Mouse (Mus musculus) intestine, embryonic 16.5 days (tissue): ENCODE measurements around the gene Jmjd4. TPM values are rescaled to one million over a fixed set of nuclear protein-coding genes. Genes with fewer than 3 reads are reported as not detected.

Experiments used
- ATAC-seq: fragments of 200-750 bp; cut with Nextera tagmentation; 2 replicates; pipeline ENCODE4 v1.8.0; 2017; ENCODE audit warnings: moderate TSS enrichment, moderate library complexity
- H3K27ac ChIP-seq: fragments of 300-500 bp; sonication (generic); 2 replicates; pipeline ENCODE4 v1.5.1; 2014; ENCODE audit warnings: mild to moderate bottlenecking, low read length
- H3K27me3 ChIP-seq: fragments of 300-500 bp; sonication (generic); replicated peaks from 2 replicates; pipeline ENCODE4 v1.6.1; 2014; ENCODE audit warnings: low read length, control low read depth, mixed read lengths; ENCODE audit not compliant: control insufficient read depth, insufficient read depth
- H3K36me3 ChIP-seq: fragments of 300-500 bp; sonication (generic); 2 replicates; pipeline ENCODE4 v1.6.1; 2014; ENCODE audit warnings: low read length, control low read depth; ENCODE audit not compliant: control insufficient read depth, insufficient read depth
- H3K4me1 ChIP-seq: fragments of 300-500 bp; sonication (generic); 2 replicates; pipeline ENCODE4 v1.6.1; 2014; ENCODE audit warnings: low read length, control low read depth, mixed read lengths; ENCODE audit not compliant: control insufficient read depth, insufficient read depth
- H3K4me2 ChIP-seq: fragments of 300-500 bp; sonication (generic); 2 replicates; pipeline ENCODE4 v1.6.1; 2014; ENCODE audit warnings: low read depth, low read length, control low read depth
- H3K4me3 ChIP-seq: fragments of 300-500 bp; sonication (generic); 2 replicates; pipeline ENCODE4 v1.5.1; 2014; ENCODE audit warnings: mild to moderate bottlenecking, low read length
- H3K9ac ChIP-seq: fragments of 300-500 bp; sonication (generic); 2 replicates; pipeline ENCODE4 v1.6.1; 2014; ENCODE audit warnings: low read depth, low read length
- H3K9me3 ChIP-seq: fragments of 300-500 bp; sonication (generic); 2 replicates; pipeline ENCODE4 v1.6.1; 2016; ENCODE audit warnings: low read length, control low read depth; ENCODE audit not compliant: control insufficient read depth
- WGBS: fragments of 180-500 bp; shearing (Covaris S2); extraction: QIAGEN DNeasy Blood & Tissue Kit; methylation state at CpG from one replicate; pipeline ENCODE4 v1.1.7; 2014; 5-methylcytosine and 5-hydroxymethylcytosine counted together
- polyA plus RNA-seq: library from polyadenylated mRNA; unstranded; fragments of >200 nt; fragmentation: Nextera tagmentation; extraction: Ambion mirVana; gene quantifications from 2 replicates; pipeline ENCODE4 v1.2.1, GENCODE M21; 2015

Gene Jmjd4
- polyA plus RNA-seq, 1 experiment from 2014 or later: 8.1 TPM

- no peak overlapping the region for H3K4me2 ChIP-seq
- H3K9ac ChIP-seq: no peak overlapping the region
- ATAC-seq: no peak
- no peaks in the 10 kb centered on the region for H3K27me3 ChIP-seq
- peaks cover 6% of the 10 kb centered on the region for H3K36me3 ChIP-seq
- 84% methylated on average over 8 of the region's 8 CpGs for WGBS
- H3K4me3 ChIP-seq: no peak overlapping the region
- no peaks in the 10 kb centered on the region for H3K4me1 ChIP-seq
- H3K27ac ChIP-seq: no peak overlapping the region
- H3K9me3 ChIP-seq: no peaks in the 10 kb centered on the region
Observed at GRCm38 (mm10) chr11:59486222-59486621, 36.4 kb downstream of the Jmjd4 start.

- H3K9ac ChIP-seq: no peak overlapping the region
- no peaks in the 10 kb centered on the region for H3K9me3 ChIP-seq
- H3K4me1 ChIP-seq: no peaks in the 10 kb centered on the region
- no peaks in the 10 kb centered on the region for H3K27me3 ChIP-seq
- no peak overlapping the region for H3K4me3 ChIP-seq
- whole genome bisulfite sequencing: 82% methylated on average over 6 of the region's 6 CpGs
- ATAC-seq: no peak
- H3K36me3 ChIP-seq: peaks cover 29% of the 10 kb centered on the region
- H3K4me2 ChIP-seq: no peak overlapping the region
- H3K27ac ChIP-seq: no peak overlapping the region
Observed at GRCm38 (mm10) chr11:59496672-59497310, 46.9 kb downstream of the Jmjd4 start.

- Histone ChIP-seq H3K4me1 (no peaks in the 10 kb centered on the region), H3K4me2 (no peak overlapping the region), H3K9ac (no peak overlapping the region), H3K4me3 (no peak overlapping the region), H3K27ac (no peak overlapping the region), H3K36me3 (peaks cover 28% of the 10 kb centered on the region), H3K9me3 (no peaks in the 10 kb centered on the region), H3K27me3 (no peaks in the 10 kb centered on the region)
- ATAC-seq: no peak
- 89% methylated on average over 7 of the region's 7 CpGs for WGBS
Observed at GRCm38 (mm10) chr11:59497747-59498146, 47.9 kb downstream of the Jmjd4 start.

- Histone ChIP-seq H3K4me3 (no peak overlapping the region), H3K4me1 (peaks cover 8% of the 10 kb centered on the region; the same call in 1 of the 2 replicates), H3K27ac (no peak overlapping the region), H3K9ac (no peak overlapping the region), H3K9me3 (no peaks in the 10 kb centered on the region), H3K27me3 (no peaks in the 10 kb centered on the region), H3K4me2 (no peak overlapping the region), H3K36me3 (peaks cover 36% of the 10 kb centered on the region)
- ATAC-seq: no peak
- 92% methylated on average over 5 of the region's 5 CpGs for WGBS
Observed at GRCm38 (mm10) chr11:59501978-59502700, 52.3 kb downstream of the Jmjd4 start.

- ATAC-seq: peak; percentile 71
- H3K4me2 ChIP-seq: peak overlapping the region; percentile 82
- peaks cover 10% of the 10 kb centered on the region; the same call in 1 of the 2 replicates for H3K4me1 ChIP-seq
- H3K36me3 ChIP-seq: peaks cover 18% of the 10 kb centered on the region
- peak overlapping the region; percentile 79 for H3K27ac ChIP-seq
- no peaks in the 10 kb centered on the region for H3K9me3 ChIP-seq
- H3K4me3 ChIP-seq: peak overlapping the region; percentile 64
- WGBS: under 1% methylated on average over 21 of the region's 21 CpGs
- H3K27me3 ChIP-seq: no peaks in the 10 kb centered on the region
- H3K9ac ChIP-seq: peak overlapping the region; percentile 81
Observed at GRCm38 (mm10) chr11:59505351-59505838, 55.5 kb downstream of the Jmjd4 start.

- WGBS: under 1% methylated on average over 70 of the region's 71 CpGs
Observed at GRCm38 (mm10) chr11:59505839-59506712, 56.2 kb downstream of the Jmjd4 start.

GRCm38 (mm10) chr11:59506713-59507074 lies 56.8 kb downstream of the Jmjd4 start:
- Histone ChIP-seq H3K27ac (peak overlapping the region; percentile 91), H3K27me3 (no peaks in the 10 kb centered on the region), H3K36me3 (peaks cover 16% of the 10 kb centered on the region), H3K4me1 (peaks cover 10% of the 10 kb centered on the region; the same call in 1 of the 2 replicates), H3K9me3 (no peaks in the 10 kb centered on the region), H3K4me3 (peak overlapping the region; percentile 64), H3K4me2 (peak overlapping the region; percentile 82), H3K9ac (peak overlapping the region; percentile 81)
- 2% methylated on average over 14 of the region's 14 CpGs for WGBS
- peak; percentile 12 for ATAC-seq

More at GRCm38 (mm10) chr11:59505839-59506712, 56.2 kb downstream of the Jmjd4 start:
- Histone ChIP-seq H3K27ac (peak overlapping the region; percentile 91), H3K4me1 (peaks cover 10% of the 10 kb centered on the region; the same call in 1 of the 2 replicates), H3K9ac (peak overlapping the region; percentile 81), H3K36me3 (peaks cover 16% of the 10 kb centered on the region), H3K4me2 (peak overlapping the region; percentile 82), H3K9me3 (no peaks in the 10 kb centered on the region), H3K27me3 (no peaks in the 10 kb centered on the region), H3K4me3 (peak overlapping the region; percentile 64)
- peak; percentile 93 for ATAC-seq
